Mouse (Mus musculus) gastrocnemius, postnatal 4 days (tissue): ENCODE data around the gene Stxbp2. TPM values are rescaled to one million over a fixed set of nuclear protein-coding genes. Genes with fewer than 3 reads are reported as not detected.
"Not testable (repeated sequence)": the region's sequence is repeated elsewhere in the genome, so short reads cannot be mapped to it uniquely, and the experiment has no call there.

Experiments
- DNase-seq, 2 experiments: peaks; one replicate each; pipeline ENCODE4 v3.0.0; 2021 to 2022; ENCODE audit warnings: low spot score in 2 of 2, mixed read lengths in 2 of 2
- long read RNA-seq, 2 experiments: library from polyadenylated mRNA; stranded (forward); transcript quantifications; one replicate each; pipeline ENCODE4 v2.0.0; 2021
- total RNA-seq, 2 experiments: library from RNA; stranded (reverse); gene quantifications; 2 replicates each; pipeline ENCODE4 v1.2.3; 2021

Stxbp2 gene
- total RNA-seq = 1 to 10 TPM; 3.1 to 7.2 TPM
- long read RNA-seq, experiment 1, partial matches to known transcripts = 0 of 5 reads
- long read RNA-seq, experiment 1, other reads (novel, unspliced or antisense) = 2 of 5 reads
- long read RNA-seq, experiment 2, partial matches to known transcripts = 0 of 6 reads
- long read RNA-seq, experiment 2, other reads (novel, unspliced or antisense) = 2 of 6 reads

GRCm38 (mm10) chr8:3630647-3631477 lies at the start of gene Stxbp2:
Stxbp2 (plus strand) TSS chr8:3630955.
- no peak for DNase-seq

DNA sequence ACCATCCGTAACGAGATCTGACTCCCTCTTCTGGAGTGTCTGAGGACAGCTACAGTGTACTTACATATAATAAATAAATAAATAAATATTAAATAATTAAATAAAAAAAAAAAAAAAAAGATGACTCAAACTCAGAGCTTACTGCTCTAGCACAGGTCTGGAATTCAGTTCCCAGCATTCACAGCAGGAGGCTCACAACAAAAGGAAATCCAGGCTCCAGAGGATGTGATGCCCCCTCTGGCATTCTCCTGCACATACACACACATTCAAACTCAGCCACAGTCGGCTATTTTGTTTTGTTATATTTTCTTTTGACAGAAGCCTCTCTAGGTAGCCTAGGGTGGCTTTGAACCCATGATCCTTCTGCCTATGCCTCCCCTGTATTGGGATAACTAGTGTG lies 48.8 kb upstream of the Stxbp2 start:
- not testable (repeated sequence) for DNase-seq

GRCm38 (mm10) chr8:3586452-3586851 lies 44.3 kb upstream of the Stxbp2 start:
- no peak for DNase-seq

DNA sequence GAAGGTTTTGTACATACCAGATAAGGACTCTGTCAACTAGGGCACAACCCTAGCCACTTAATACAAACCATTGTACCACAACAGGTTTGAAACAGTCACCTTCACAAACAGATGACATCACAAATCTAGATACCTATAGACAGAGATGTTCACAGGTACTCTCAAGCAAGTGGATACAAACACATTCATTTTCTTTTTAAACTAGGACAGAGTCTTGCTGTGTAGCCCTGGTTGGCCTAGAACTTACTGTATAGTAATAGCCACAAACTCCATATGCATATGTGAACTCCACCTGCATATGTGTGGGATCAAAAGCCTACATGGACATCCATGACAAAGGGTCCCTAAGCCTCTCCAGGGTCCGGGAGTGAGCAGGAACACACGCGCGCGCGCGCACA lies 43.8 kb upstream of the Stxbp2 start, which contains the start of gene Camsap3:
Gene Camsap3 (plus strand): TSS at position 301 of the 398 bp plus-strand sequence.
- DNase-seq = no peak

- no peak for DNase-seq
Observed at GRCm38 (mm10) chr8:3587391-3588257, 43.1 kb upstream of the Stxbp2 start.

DNA sequence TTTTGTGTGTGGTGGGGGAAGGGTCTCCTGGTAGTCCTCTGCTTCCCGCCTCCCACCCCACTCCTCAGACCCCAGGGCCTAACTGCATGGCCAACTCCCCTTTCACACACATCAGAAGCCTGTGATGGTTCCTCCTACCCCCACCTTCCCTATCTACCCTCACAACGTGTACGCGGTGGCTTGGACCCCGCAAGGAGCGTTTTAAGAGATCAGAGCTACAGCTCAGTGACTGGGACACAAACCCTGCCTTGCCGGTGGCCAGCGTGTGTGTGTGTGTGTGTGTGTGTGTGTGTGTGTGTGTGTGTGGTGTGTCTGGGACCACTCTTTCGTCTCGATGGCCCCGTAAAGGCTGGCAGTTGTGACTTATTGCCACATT lies 42.5 kb upstream of the Stxbp2 start:
- DNase-seq = no peak

DNA sequence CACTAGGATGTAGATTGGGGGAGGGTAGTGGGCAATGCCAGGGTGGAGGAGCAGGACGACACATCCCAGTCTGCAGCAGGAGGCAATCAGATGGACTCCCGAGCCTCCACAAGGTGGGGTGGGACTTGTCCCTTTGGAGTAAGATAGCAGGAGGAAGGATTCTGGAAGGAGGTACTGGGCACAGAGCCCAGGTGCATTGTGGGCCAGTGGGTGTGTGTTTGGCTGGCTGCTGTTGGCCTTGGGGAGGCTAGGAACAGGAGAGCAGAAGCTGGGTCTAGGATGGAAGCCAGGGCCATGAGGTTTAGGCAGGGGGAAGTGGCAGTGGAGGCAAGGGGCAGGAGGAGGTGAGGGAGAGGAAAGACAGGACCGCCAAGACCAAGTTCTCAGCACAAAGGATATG lies 37.3 kb upstream of the Stxbp2 start:
- no peak for DNase-seq

- no peak for DNase-seq
Observed at GRCm38 (mm10) chr8:3594466-3594865, 36.3 kb upstream of the Stxbp2 start.

GRCm38 (mm10) chr8:3598054-3598453 lies 32.7 kb upstream of the Stxbp2 start:
- no peak for DNase-seq

DNA sequence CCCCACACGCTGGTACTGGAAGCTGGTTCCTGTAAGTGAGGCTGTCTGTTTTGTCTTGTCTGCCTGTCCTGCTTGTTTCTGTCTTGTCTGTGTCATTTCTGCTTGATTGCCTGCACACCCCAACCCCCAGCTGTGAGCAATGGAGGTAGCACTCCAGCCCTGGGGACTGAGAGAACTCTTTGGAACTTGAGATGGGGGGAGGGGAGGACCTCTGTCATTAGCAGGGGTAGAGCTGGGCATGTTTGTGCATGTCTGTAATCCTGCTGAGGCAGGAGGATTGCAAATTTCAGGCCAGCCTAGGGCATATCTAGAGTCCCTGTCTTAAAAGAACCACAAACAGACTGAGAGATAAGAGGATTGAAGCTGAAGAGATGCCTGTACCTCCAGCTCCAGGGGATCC lies 31.5 kb upstream of the Stxbp2 start:
- DNase-seq = no peak

DNA sequence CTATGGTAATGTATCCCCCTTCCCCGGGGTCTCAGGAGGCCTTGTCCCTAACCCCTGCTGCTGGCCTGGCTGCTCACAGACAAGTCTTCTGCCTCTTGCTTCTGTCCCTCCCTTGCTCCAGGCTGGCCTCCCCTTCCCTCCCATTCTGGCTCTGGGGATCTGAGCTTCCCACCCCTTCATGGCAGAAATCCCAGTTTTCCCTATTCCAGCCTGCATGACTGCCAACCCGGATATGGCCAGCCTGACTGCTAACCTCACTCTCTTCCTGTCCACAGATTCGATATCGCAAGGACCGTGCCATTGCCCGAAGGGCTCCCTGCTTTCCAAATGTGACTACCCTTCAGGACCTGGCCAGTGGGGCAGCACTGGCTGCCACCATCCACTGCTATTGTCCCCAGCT lies 30.4 kb upstream of the Stxbp2 start:
- peak in 1 of 2 experiments; percentile 55 for DNase-seq

DNA sequence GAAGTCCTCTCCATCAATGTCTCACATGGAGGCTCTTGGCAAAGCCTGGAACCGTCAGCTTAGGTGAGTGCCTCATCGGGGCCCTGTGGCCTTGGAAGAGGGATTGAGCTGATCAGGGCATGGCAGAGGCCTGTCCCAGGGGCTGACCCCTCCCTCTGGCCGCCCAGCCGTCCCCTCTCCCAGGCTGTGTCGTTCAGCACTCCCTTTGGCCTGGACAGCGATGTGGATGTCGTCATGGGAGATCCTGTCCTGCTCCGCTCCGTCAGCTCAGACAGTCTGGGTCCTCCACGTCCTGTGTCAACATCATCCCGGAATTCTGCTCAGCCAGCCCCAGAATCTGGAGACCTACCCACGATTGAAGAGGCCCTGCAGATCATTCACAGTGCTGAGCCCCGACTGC lies 27.3 kb upstream of the Stxbp2 start:
- DNase-seq = no peak

DNA sequence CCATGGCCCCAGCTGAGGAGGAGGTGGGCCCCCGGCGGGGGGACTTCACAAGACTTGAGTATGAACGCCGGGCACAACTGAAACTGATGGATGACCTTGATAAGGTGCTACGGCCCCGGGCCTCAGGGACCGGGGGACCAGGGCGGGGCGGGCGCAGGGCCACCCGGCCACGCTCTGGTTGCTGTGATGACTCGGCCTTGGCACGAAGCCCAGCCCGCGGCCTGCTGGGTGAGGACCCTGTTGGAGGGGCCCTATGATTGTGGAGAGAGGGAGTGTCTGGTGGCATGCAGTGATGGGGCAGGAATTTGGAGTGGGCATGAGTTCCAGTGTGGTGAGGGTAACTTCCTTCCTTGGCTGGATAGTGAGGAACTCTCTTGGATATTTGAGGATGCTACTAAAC lies 24.2 kb upstream of the Stxbp2 start:
- no peak for DNase-seq

DNA sequence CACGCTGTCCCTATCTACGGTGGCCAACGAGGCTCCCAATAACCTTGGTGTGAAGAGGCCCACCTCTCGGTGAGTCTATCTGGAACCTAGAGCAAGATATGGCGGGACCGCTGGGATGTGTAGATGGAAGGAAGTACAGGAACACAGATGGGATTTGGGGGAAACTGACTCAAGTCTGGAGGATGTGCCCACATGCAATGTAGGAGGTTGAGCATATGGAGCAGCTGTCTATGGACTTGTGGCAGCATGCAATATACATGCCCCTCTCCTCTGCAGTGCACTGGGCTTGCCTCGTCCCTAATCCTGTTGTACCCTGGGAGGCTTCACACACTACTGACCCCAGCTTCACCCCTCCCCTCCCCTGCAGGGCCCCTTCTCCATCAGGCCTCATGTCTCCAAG lies 22.9 kb upstream of the Stxbp2 start:
- DNase-seq = no peak

DNA sequence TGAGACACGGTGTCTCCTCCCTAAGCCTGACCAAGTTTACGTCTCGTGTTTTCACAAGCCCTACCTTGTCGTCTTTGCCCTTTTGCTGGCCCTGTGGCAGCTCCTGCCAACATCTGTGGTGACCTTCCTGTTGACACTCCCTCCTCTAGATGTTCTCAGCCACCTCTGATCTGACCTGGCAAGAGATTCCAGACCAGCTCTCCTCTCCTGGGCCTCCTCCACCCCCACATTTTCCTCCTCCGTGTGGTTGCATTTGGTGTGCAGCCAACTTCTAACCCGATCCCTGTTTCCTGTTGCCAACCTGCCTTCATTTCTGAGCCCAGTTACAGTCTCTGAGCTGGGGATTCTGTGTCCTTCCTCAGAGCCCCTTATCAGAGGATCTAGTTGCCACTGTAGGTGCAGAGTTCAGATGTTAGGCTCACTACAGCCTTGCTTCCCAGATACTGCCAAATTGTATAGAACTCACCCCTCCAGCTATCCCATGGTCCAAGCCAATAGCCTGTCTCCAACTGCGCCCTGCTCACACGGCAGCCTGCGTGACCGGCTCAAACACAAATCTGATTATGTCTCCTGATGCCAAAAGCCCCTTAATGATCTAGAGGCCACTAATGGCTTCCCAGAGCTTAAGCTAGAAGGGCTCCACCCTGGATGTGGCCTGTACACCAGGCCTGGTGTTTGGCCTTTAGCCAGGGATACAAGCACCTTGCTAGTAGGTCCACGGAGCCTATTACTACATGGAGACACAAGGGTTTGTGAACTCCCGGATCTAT lies 21.5 kb upstream of the Stxbp2 start:
- DNase-seq = no peak

DNA sequence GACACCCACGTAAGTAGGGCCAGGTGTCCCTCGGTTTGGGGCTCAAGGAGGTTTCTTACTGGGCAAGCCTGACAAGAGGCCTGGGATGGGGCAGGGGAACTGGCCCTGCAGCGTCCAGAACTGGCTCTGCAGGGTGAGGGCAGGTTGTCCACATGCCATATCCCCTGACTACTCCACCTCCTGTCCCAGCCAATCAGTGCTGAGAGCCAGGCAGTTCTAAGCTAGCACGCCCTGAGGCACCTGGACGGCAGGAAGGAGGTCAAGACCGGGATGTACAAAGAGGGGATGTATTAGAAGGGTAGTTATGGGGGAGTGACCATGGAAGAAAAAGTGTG lies 21.0 kb upstream of the Stxbp2 start:
- DNase-seq = no peak

DNA sequence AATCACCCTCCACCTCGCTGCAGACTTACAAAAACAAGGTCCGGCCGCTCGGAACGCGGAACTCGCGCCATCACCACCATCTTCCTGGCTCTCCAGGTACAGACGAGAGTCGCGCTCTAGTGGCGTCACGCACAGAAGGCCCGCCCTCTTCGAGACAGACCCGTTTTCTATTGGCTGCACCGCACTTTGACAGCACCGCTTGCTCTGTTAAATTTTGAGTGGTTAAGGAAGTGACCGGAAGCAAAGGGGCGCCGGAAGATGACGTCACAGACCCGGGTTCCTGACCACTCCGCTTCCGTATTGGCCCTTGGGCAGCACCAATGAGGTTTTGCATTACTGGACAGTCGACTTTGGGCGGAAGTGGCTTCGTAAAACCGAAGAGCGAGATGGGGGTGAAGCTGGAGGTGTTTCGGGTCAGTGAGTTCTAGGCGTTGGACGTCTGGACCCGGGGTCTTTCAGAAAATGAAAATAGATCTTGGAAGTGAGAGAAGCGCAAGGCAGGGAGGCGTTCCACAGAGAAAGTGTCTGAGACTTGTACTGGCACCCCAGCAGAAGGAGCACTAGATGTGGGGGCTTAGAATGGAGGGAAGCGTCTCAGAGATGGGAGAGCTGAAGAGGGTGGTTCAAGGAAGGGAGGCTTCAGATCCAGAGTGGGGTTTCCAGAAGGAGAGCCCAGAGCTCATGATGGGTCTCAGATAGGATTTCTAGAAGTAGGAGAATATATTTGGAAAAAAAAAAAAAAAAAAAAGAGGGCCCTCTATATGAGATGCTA lies 9.4 kb upstream of the Stxbp2 start, which contains the start of the genes Xab2 and Pet100:
Gene Xab2 (minus strand): TSS at position 118 of the 772 bp plus-strand sequence.
Gene Pet100 (plus strand): TSS at position 350 of the 772 bp plus-strand sequence.
- DNase-seq = peak; percentile 90 to 98

GRCm38 (mm10) chr8:3622119-3622518 lies 8.6 kb upstream of the Stxbp2 start:
- no peak for DNase-seq

DNA sequence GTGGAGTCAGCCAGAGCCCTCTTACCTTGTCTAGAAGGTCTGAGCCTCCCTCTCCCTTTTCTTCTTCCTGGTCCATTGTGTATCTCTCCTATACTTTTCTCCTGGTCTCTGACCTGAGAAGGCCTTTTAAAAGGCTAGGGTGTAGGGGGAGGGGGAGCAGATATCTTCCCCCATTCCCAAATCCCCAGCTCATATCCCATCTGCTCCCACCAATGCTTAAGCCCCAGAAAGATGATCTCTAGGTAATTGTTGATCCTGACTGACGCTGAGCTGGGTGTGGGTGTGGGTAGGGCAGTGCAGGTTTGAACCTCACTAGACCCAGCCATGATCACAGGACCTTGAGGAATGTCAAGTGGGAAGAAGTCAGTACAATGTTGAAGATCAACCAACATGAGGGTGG lies 5.3 kb upstream of the Stxbp2 start, which contains the start of gene Pcp2:
Gene Pcp2 (minus strand): TSS at position 101 of the 400 bp plus-strand sequence.
- DNase-seq = no peak

DNA sequence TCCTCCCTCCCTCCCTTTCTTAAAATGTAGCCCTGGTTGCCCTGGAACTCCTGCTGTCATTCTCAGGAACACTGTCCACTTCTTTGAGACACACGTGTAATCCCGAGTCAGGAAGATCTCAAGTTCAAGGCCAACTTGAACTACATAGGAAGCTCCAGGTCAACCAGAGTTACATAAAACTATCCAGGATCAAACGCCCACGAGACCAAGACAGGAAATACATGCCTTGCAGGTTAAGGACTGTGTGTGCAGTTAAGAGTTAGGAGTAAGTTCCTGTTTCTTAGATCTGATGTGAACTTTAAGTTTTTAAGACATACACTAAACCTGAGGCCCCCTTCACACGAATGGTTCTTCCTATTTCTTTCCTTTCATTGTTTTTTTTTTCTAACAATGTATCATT lies 3.8 kb upstream of the Stxbp2 start:
- no peak for DNase-seq
